Mouse (Mus musculus): ENCODE measurements around the gene Dennd1a.
A peak's percentile ranks its signal among the peaks of the same experiment; 100 is the strongest.
"Not testable (repeated sequence)": the region's sequence is repeated elsewhere in the genome, so short reads cannot be mapped to it uniquely, and the experiment has no call there.

Dennd1a gene

DNA sequence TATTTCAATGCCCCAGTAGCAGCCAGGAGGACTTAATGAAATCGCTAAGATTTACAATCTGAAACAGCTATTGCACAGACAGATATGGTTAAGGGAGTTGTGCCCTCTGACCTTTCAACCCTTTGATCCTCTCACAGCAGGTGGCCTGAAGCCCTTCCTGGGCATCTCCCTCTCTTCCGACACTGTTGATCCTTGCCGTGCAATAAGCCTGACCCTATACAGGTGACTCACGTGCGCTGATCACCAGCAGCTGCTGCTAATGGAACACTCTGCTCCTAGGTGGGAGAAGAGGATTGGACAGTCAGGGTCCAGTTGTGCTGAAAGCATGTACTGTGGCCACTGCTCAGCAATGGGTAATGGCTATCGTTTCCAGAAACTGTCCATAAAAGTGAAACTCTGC lies 314.6 kb downstream of the Dennd1a start:
- no peak for DNase-seq (ENCODE audit: low read depth, low spot score)

- DNase-seq (ENCODE audit: low read depth, low spot score), result no peak
These were observed 315.5 kb downstream of the Dennd1a start for GRCm38 (mm10) chr2:37971726-37972125.

- no peak for DNase-seq (ENCODE audit: low read depth, low spot score)
These were observed 317.3 kb downstream of the Dennd1a start for GRCm38 (mm10) chr2:37969713-37970485.

DNA sequence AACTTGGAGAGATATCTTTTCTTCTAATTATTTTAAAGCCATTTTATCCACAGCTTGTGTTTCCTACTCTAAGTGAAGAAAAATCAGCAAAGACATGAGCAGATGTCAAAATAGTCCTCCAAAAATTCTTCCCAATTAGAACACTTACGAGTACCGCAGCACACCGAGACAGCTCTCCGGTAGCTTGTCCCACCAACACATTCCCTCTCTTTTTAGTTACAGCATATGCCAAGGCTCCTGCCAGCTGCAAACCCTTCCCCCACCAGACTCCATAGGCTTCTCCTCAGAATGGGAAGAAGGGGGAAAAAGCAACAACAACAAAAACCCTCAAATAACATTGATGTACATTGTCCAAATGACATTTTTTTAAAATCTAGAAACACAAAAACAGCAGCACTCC lies 322.7 kb downstream of the Dennd1a start:
- DNase-seq (ENCODE audit: low read depth, low spot score), result peak; percentile 60

DNA sequence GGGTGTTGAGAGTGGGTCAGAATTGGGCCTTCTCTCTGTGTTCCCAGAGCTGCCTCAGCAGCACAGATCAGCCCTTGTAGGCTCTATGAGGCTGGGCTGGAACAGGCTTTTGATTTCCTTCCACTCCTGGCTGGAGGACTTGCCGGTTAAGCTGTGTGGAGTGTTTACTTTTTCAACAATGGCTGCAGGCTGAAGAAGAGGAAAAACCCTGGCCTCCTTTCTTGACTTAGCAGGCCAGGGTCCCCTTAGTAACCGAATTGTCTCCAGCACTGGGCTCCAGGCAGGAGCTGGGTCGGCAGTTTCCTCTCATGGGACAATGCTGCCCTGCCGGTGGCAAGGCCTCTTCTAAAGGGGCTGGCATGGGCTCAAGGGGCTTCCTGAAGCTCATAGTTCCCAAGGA lies 323.8 kb downstream of the Dennd1a start:
- DNase-seq (ENCODE audit: low read depth, low spot score), result no peak

- DNase-seq (ENCODE audit: low read depth, low spot score), result no peak
These were observed 338.8 kb downstream of the Dennd1a start for GRCm38 (mm10) chr2:37948424-37948823.

DNA sequence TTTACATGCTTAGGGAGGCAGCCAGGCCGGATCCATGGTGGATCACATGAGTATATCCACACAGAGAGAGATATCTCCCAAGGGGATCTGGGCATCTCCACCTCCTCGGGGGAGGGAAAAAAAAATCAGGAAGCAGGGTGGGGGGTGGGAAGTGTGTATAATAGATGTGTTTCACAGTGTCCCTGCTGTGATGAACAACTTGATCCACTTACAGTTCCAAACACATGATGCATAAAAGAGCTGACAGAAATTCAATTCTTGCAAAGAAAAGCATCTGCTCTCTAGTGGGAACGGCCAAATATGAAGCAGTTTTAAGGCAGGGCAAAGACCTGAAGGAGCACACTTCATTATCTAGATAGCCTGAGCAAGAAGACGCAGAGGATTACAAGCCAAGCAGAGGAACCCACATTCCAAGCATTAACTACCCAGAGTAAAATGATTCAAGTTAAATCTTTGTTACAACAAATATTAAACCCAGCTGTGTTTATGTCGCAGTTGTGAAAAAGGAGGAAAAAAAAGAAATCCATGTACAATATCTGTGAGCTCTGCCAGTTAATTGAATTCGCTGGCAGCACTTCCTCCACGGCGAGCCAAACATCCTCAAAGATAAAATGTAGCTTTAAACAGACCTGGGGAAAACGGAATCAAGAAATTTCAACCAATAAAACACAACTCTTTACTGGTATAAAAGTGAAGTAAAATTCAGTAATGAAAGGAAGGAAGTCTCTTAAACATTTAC lies 341.4 kb downstream of the Dennd1a start:
- peak; percentile 33 for DNase-seq (ENCODE audit: low read depth, low spot score)

GRCm38 (mm10) chr2:37942906-37943305 lies 344.3 kb downstream of the Dennd1a start:
- DNase-seq (ENCODE audit: low read depth, low spot score), result no peak

DNA sequence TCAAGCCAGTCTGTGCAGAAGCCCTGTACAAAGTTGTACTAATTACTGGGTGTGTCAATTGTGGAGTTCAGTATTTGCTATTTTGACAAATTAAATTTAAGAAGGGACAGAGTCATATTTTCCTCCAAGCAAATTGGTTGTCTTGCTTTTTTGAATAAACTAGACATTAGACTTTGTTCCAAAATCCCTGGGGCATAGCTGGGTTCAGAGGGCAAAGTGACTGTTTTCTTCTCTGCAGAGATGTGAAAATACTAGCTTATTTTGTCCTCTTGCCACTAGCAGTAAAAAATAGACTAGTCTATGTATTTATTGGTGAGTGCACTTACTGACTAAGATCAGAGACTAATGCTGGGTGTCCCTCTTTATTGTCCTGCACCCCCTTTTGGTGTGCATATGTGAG lies 345.4 kb downstream of the Dennd1a start:
- DNase-seq (ENCODE audit: low read depth, low spot score), result no peak

- DNase-seq (ENCODE audit: low read depth, low spot score), result no peak
These were observed 346.3 kb downstream of the Dennd1a start for GRCm38 (mm10) chr2:37940845-37941361.

- no peak for DNase-seq (ENCODE audit: low read depth, low spot score)
These were observed 347.2 kb downstream of the Dennd1a start for GRCm38 (mm10) chr2:37939997-37940396.

- not testable (repeated sequence) for DNase-seq (ENCODE audit: low read depth, low spot score)
These were observed 350.3 kb downstream of the Dennd1a start for GRCm38 (mm10) chr2:37936922-37937321.

DNA sequence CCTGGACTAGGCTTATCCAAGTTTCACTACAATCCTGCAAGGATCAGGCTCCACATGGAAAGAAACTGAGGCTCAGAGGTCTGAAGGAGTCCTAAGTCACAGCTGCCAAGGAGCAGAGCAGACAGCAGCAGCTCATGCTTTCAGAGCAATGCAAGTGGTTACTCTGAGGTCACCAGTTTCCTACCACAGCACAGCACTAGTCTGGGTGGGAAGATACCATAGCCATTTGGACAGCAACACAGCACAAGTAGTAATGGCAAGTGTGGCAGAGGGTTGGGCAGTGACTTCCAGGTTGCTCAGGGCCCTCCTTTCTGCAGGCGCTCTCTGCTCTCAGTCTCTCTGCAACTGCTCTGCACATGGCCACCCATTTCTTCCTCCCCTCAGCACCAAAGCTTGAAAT lies 354.9 kb downstream of the Dennd1a start:
- no peak for DNase-seq (ENCODE audit: low read depth, low spot score)

DNA sequence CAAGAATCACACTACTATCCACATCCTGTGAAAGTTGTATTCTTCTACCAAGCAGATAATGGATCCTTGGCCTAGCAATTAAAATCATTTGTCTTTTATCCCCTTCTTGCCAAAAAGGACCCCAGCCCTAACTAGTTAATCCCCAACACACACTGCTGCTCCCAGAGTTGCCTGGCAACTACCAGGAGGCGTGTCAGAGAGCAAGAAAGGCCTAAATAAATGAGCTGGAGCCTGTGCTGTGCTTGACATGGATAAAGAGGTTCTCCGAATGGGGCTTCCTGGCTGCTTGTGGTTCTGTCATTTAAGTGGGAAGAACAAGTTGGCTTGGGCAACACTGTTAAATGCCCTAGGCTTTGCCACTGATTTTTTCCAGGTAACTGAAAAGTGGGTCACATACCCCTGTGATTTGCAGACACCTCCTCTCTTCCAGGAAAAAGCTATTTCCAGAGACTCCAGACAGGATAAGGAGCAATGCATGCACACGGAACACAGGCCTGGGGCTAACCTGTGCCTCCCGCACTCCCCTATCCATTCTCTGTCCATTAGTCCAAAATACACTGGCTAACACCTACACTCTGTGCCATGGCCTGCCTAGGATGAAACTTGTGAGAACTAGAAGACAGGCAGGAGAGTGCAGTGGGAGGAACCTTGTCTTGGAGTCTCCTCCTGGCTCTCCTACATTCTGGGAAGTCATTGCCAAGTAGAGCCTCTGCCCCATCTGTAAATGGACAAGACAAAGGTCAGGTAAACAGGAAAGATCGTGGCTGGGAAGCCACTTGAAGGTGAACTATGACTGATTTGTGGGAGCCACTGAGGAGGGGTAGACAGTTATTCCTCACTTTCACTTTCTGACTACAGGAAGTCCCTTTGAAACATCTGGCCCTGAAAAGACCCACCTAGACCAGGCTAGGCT lies 355.9 kb downstream of the Dennd1a start:
- DNase-seq (ENCODE audit: low read depth, low spot score), result no peak

- DNase-seq (ENCODE audit: low read depth, low spot score), result no peak
These were observed 361.1 kb downstream of the Dennd1a start for GRCm38 (mm10) chr2:37926133-37926503.

DNA sequence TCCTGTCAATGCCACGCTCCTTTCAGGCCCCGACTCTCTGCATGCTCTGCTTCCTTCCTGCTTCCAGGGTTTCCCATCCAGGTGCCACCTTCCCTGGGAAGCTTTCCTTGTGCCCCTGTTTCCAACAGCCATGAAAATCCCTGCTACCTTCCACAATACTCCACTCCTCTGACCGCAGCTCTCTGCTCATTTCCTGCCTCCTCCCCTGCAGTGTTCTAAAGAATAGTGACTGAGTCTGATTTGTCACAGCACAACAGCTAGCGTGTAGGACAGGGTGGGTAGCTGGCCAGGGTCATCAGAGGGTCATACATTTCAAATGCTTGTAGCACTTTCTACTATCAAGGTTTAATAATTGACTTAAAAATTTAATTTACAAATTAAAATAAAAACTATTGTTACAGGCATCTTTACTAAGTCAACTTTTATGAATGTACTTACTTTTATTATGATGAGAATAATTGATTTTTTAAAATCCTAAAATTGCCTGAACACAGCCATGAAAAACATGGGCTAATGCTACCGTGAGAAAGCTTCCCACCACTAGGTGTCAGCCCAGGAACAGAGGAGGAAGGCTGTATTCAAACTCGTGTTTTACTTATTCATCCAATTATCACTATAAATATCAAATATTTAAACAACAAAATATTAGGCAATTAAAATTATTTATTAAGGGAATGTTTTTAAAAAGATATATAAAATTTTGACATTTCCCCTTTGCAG lies 361.6 kb downstream of the Dennd1a start:
- no peak for DNase-seq (ENCODE audit: low read depth, low spot score)

DNA sequence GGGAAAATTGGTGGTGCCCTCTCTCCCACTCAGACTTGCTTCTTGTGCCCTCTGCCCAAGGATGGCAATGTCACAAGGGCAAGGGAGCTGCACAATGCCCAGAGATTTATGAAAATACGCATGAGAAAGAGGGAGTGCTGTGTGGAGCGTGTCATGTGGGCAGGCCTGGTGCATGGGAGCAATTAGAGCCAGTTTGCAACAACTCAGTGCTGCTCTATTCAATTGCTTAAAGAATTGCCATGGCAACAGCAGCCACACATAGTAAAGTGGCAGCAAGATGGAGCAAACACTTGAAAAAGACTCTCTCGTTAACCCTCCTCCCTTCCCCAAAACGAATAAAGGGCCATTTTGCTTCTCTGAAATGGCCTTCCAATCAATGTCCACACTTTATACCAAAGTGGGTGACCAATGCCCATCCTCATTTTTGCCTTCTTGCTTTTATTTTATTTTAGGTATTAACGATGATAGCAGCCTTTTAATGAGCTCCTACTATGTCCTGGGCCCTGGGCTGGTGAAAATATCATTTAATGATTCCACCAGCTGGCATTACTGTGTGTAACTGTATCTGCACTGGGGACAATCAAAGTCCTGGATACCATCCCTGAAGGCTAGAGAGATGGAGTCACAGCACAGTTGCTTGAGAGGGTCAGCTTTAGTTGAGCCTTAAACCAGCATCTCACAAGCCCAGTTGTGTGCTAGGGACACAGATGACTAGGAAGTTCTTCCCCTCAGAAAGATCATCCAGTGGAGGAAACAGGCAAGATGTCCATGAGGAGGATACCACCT lies 378.3 kb downstream of the Dennd1a start:
- peak; percentile 63 for DNase-seq (ENCODE audit: low read depth, low spot score)

- no peak for DNase-seq (ENCODE audit: low read depth, low spot score)
These were observed 378.9 kb downstream of the Dennd1a start for GRCm38 (mm10) chr2:37908296-37908695.

DNA sequence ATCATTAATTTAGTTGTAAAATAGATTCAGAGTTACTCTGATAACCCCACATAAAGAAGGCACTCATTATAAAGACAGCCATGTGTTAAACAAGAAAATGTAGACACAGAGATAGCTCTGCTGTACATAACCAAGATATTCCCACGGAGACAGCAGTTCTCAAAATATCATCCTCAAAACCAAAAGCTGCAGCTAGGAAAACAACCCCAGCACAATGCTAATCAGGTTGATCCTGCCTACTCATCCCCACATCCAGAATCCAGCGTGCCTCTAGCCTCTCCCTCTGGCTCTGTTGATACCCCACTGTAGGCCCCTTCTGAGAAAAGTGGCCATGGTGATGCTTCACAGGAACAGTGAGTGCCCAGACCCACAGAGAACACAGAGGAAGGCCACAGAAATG lies 380.9 kb downstream of the Dennd1a start:
- peak; percentile 45 for DNase-seq (ENCODE audit: low read depth, low spot score)

GRCm38 (mm10) chr2:37903286-37903685 lies 383.9 kb downstream of the Dennd1a start:
- DNase-seq (ENCODE audit: low read depth, low spot score), result no peak
